Mouse (Mus musculus) heart, embryonic 14.5 days (tissue): ENCODE data around the gene Itga9. TPM values are rescaled to one million over a fixed set of nuclear protein-coding genes. Genes with fewer than 3 reads are reported as not detected.

Experiments
- ATAC-seq: fragments of 200-750 bp; cut with Nextera tagmentation; 2 replicates; pipeline ENCODE4 v1.8.0; 2017; ENCODE audit warnings: low read depth, moderate TSS enrichment; ENCODE audit not compliant: insufficient number of reproducible peaks, insufficient read depth, low FRiP score
- H3K27ac ChIP-seq, 2 experiments: fragments of 200-500 bp in 1 of 2; fragments of 300-500 bp in 1 of 2; sonication (generic) in 1 of 2; replicated peaks in 1 of 2; 2 replicates each; pipeline ENCODE4 v1.5.1; 2012 to 2014; ENCODE audit warnings: low read depth in 2 of 2, low read length in 2 of 2, control low read depth in 1 of 2, mild to moderate bottlenecking in 1 of 2, mixed read lengths in 1 of 2; ENCODE audit not compliant: control insufficient read depth in 1 of 2, insufficient read depth in 1 of 2
- H3K27me3 ChIP-seq: fragments of 300-500 bp; sonication (generic); 2 replicates; pipeline ENCODE4 v1.6.1; 2014; ENCODE audit warnings: mild to moderate bottlenecking, low read length, control low read depth; ENCODE audit not compliant: control insufficient read depth, insufficient read depth
- H3K36me3 ChIP-seq: fragments of 300-500 bp; sonication (generic); 2 replicates; pipeline ENCODE4 v1.6.1; 2014; ENCODE audit warnings: mild to moderate bottlenecking, control low read depth, low read length, mixed read lengths; ENCODE audit not compliant: control insufficient read depth, insufficient read depth
- H3K4me1 ChIP-seq, 2 experiments: fragments of 200-500 bp in 1 of 2; fragments of 300-500 bp in 1 of 2; sonication (generic) in 1 of 2; 2 replicates each; pipeline ENCODE4 v1.6.1; 2012 to 2014; ENCODE audit warnings: low read length in 2 of 2, control low read depth in 1 of 2, mixed read lengths in 1 of 2; ENCODE audit not compliant: control insufficient read depth in 2 of 2, insufficient read depth in 2 of 2
- H3K4me2 ChIP-seq: fragments of 300-500 bp; sonication (generic); 2 replicates; pipeline ENCODE4 v1.6.1; 2014; ENCODE audit warnings: mild to moderate bottlenecking, low read length
- H3K4me3 ChIP-seq, 2 experiments: fragments of 200-500 bp in 1 of 2; fragments of 300-500 bp in 1 of 2; sonication (generic) in 1 of 2; 2 replicates each; pipeline ENCODE4 v1.5.1; 2012 to 2014; ENCODE audit warnings: low read length in 2 of 2, mild to moderate bottlenecking in 2 of 2, control low read depth in 1 of 2, low read depth in 1 of 2, moderate library complexity in 1 of 2; ENCODE audit not compliant: control insufficient read depth in 1 of 2, insufficient read depth in 1 of 2
- H3K9ac ChIP-seq: fragments of 300-500 bp; sonication (generic); 2 replicates; pipeline ENCODE4 v1.6.1; 2014; ENCODE audit warnings: mild to moderate bottlenecking, low read length
- H3K9me3 ChIP-seq: fragments of 300-500 bp; sonication (generic); 2 replicates; pipeline ENCODE4 v1.6.1; 2016; ENCODE audit warnings: low read length, control low read depth; ENCODE audit not compliant: control insufficient read depth
- WGBS: fragments of 180-500 bp; shearing (Covaris S2); extraction: QIAGEN DNeasy Blood & Tissue Kit; methylation state at CpG from one replicate; pipeline ENCODE4 v1.1.7; 2014; 5-methylcytosine and 5-hydroxymethylcytosine counted together
- polyA plus RNA-seq: library from polyadenylated mRNA; unstranded; fragments of >200 nt; fragmentation: Nextera tagmentation; extraction: Ambion mirVana; gene quantifications from 2 replicates; pipeline ENCODE4 v1.2.1, GENCODE M21; 2014

Gene Itga9
- polyA plus RNA-seq, 1 experiment from 2014 or later: 15.2 TPM

- no peak for ATAC-seq
- Histone ChIP-seq H3K27ac (no peak overlapping the region), H3K27me3 (no peaks in the 10 kb centered on the region), H3K9me3 (no peaks in the 10 kb centered on the region), H3K4me1 (peaks cover 2 to 9% of the 10 kb centered on the region in 2 experiments; a peak in 2 of 4 replicates), H3K4me2 (no peak overlapping the region), H3K4me3 (no peak overlapping the region), H3K9ac (no peak overlapping the region), H3K36me3 (peaks cover 30% of the 10 kb centered on the region)
- WGBS: 67% methylated on average over 2 of the region's 2 CpGs
These were observed 288.6 kb downstream of the Itga9 start for GRCm38 (mm10) chr9:118895101-118895500.

- ATAC-seq: no peak
- Histone ChIP-seq H3K4me2 (no peak overlapping the region), H3K27ac (no peak overlapping the region), H3K9ac (no peak overlapping the region), H3K4me3 (no peak overlapping the region), H3K27me3 (no peaks in the 10 kb centered on the region), H3K36me3 (peaks cover 14% of the 10 kb centered on the region), H3K9me3 (no peaks in the 10 kb centered on the region), H3K4me1 (no peaks in the 10 kb centered on the region)
- 80% methylated on average over 2 of the region's 2 CpGs for WGBS
These were observed 294.2 kb downstream of the Itga9 start for GRCm38 (mm10) chr9:118900677-118901076.

- H3K9ac ChIP-seq: no peak overlapping the region
- no peaks in the 10 kb centered on the region for H3K4me1 ChIP-seq
- ATAC-seq: no peak
- no peak overlapping the region for H3K4me2 ChIP-seq
- H3K36me3 ChIP-seq: peaks cover 13% of the 10 kb centered on the region
- no peak overlapping the region for H3K27ac ChIP-seq
- no peaks in the 10 kb centered on the region for H3K27me3 ChIP-seq
- 75% methylated on average over 6 of the region's 6 CpGs for WGBS
- no peaks in the 10 kb centered on the region for H3K9me3 ChIP-seq
- H3K4me3 ChIP-seq: no peak overlapping the region
These were observed 295.4 kb downstream of the Itga9 start for GRCm38 (mm10) chr9:118901917-118902316.

GRCm38 (mm10) chr9:118907934-118908620, 301.6 kb downstream of the Itga9 start:
- Histone ChIP-seq H3K4me2 (no peak overlapping the region), H3K36me3 (no peaks in the 10 kb centered on the region), H3K27me3 (no peaks in the 10 kb centered on the region), H3K9ac (no peak overlapping the region), H3K9me3 (no peaks in the 10 kb centered on the region), H3K4me1 (0 out of 4 replicates have a peak, but pooled peaks cover 0 to 3% of the 10 kb centered on the region in 2 experiments), H3K27ac (no peak overlapping the region), H3K4me3 (no peak overlapping the region)
- no peak for ATAC-seq
- 49% methylated on average over 18 of the region's 18 CpGs for WGBS

GRCm38 (mm10) chr9:118913048-118913447, 306.6 kb downstream of the Itga9 start:
- Histone ChIP-seq H3K9me3 (0 out of 2 replicates have a peak, but pooled peaks cover 3% of the 10 kb centered on the region), H3K4me3 (no peak overlapping the region), H3K4me1 (0 out of 4 replicates have a peak, but pooled peaks cover 0 to 1% of the 10 kb centered on the region in 2 experiments), H3K27me3 (no peaks in the 10 kb centered on the region), H3K27ac (no peak overlapping the region), H3K36me3 (no peaks in the 10 kb centered on the region), H3K9ac (no peak overlapping the region), H3K4me2 (no peak overlapping the region)
- 89% methylated on average over 9 of the region's 9 CpGs for WGBS
- ATAC-seq: no peak

GRCm38 (mm10) chr9:118913613-118914012, 307.1 kb downstream of the Itga9 start:
- no peaks in the 10 kb centered on the region for H3K36me3 ChIP-seq
- 0 out of 2 replicates have a peak, but pooled peaks cover 3% of the 10 kb centered on the region for H3K9me3 ChIP-seq
- no peaks in the 10 kb centered on the region for H3K4me1 ChIP-seq
- H3K27me3 ChIP-seq: no peaks in the 10 kb centered on the region
- no peak overlapping the region for H3K9ac ChIP-seq
- H3K4me2 ChIP-seq: no peak overlapping the region
- H3K27ac ChIP-seq: no peak overlapping the region
- WGBS: 71% methylated on average over 3 of the region's 3 CpGs
- no peak for ATAC-seq
- H3K4me3 ChIP-seq: no peak overlapping the region

GRCm38 (mm10) chr9:118914589-118914988, 308.1 kb downstream of the Itga9 start:
- WGBS: 53% methylated on average over 8 of the region's 8 CpGs
- H3K4me2 ChIP-seq: no peak overlapping the region

GRCm38 (mm10) chr9:118915290-118915689, 308.8 kb downstream of the Itga9 start:
- Histone ChIP-seq H3K9me3 (0 out of 2 replicates have a peak, but pooled peaks cover 3% of the 10 kb centered on the region), H3K27me3 (no peaks in the 10 kb centered on the region), H3K36me3 (no peaks in the 10 kb centered on the region), H3K4me1 (no peaks in the 10 kb centered on the region), H3K9ac (no peak overlapping the region), H3K27ac (no peak overlapping the region), H3K4me3 (no peak overlapping the region), H3K4me2 (no peak overlapping the region)
- ATAC-seq: no peak
- 52% methylated on average over 5 of the region's 5 CpGs for WGBS

More at GRCm38 (mm10) chr9:118914589-118914988, 308.1 kb downstream of the Itga9 start:
- no peaks in the 10 kb centered on the region for H3K27me3 ChIP-seq
- H3K9me3 ChIP-seq: 0 out of 2 replicates have a peak, but pooled peaks cover 3% of the 10 kb centered on the region
- ATAC-seq: no peak
- no peaks in the 10 kb centered on the region for H3K4me1 ChIP-seq
- H3K9ac ChIP-seq: no peak overlapping the region
- H3K27ac ChIP-seq: no peak overlapping the region
- no peak overlapping the region for H3K4me3 ChIP-seq
- no peaks in the 10 kb centered on the region for H3K36me3 ChIP-seq
